Mouse (Mus musculus) liver, embryonic 16.5 days (tissue): Measurements from ENCODE around the gene Mettl16. TPM values are rescaled to one million over a fixed set of nuclear protein-coding genes. Genes with fewer than 3 reads are reported as not detected.
A peak's percentile ranks its signal among the peaks of the same experiment; 100 is the strongest.
"Not testable (repeated sequence)": the region's sequence is repeated elsewhere in the genome, so short reads cannot be mapped to it uniquely, and the experiment has no call there.

ENCODE experiments used
- ATAC-seq: fragments of 200-750 bp; cut with Nextera tagmentation; 2 replicates; pipeline ENCODE4 v1.8.0; 2017; ENCODE audit warnings: low read depth, mild to moderate bottlenecking, moderate number of reproducible peaks, moderate library complexity
- H3K27ac ChIP-seq: fragments of 300-500 bp; sonication (generic); 2 replicates; pipeline ENCODE4 v1.5.1; 2014; ENCODE audit warnings: mild to moderate bottlenecking, low read length
- H3K27me3 ChIP-seq: fragments of 300-500 bp; sonication (generic); 2 replicates; pipeline ENCODE4 v1.6.1; 2014; ENCODE audit warnings: low read depth, low read length, mixed read lengths; ENCODE audit not compliant: control insufficient read depth, insufficient read depth
- H3K36me3 ChIP-seq: fragments of 300-500 bp; sonication (generic); 2 replicates; pipeline ENCODE4 v1.6.1; 2014; ENCODE audit warnings: mild to moderate bottlenecking; ENCODE audit not compliant: control insufficient read depth, insufficient read depth
- H3K4me1 ChIP-seq: fragments of 300-500 bp; sonication (generic); 2 replicates; pipeline ENCODE4 v1.6.1; 2014; ENCODE audit warnings: low read depth, low read length, mixed read lengths; ENCODE audit not compliant: control insufficient read depth
- H3K4me2 ChIP-seq: fragments of 300-500 bp; sonication (generic); 2 replicates; pipeline ENCODE4 v1.6.1; 2014; ENCODE audit warnings: low read depth, low read length, mixed read lengths
- H3K4me3 ChIP-seq: fragments of 300-500 bp; sonication (generic); 2 replicates; pipeline ENCODE4 v1.5.1; 2014; ENCODE audit warnings: low read depth, mild to moderate bottlenecking, low read length
- H3K9ac ChIP-seq: fragments of 300-500 bp; sonication (generic); 2 replicates; pipeline ENCODE4 v1.6.1; 2014; ENCODE audit warnings: low read depth, low read length
- H3K9me3 ChIP-seq: fragments of 300-500 bp; sonication (generic); replicated peaks from 2 replicates; pipeline ENCODE4 v1.6.1; 2016; ENCODE audit warnings: low read length; ENCODE audit not compliant: control insufficient read depth
- WGBS: fragments of 180-500 bp; shearing (Covaris S2); extraction: QIAGEN DNeasy Blood & Tissue Kit; methylation state at CpG from one replicate; pipeline ENCODE4 v1.1.7; 2014; ENCODE audit not compliant: insufficient replicate concordance; 5-methylcytosine and 5-hydroxymethylcytosine counted together
- polyA plus RNA-seq: library from polyadenylated mRNA; unstranded; fragments of >200 nt; fragmentation: Nextera tagmentation; extraction: Ambion mirVana; gene quantifications from 2 replicates; pipeline ENCODE4 v1.2.1, GENCODE M21; 2015

The Mettl16 gene
- polyA plus RNA-seq, 1 experiment from 2014 or later: 15.5 TPM

DNA sequence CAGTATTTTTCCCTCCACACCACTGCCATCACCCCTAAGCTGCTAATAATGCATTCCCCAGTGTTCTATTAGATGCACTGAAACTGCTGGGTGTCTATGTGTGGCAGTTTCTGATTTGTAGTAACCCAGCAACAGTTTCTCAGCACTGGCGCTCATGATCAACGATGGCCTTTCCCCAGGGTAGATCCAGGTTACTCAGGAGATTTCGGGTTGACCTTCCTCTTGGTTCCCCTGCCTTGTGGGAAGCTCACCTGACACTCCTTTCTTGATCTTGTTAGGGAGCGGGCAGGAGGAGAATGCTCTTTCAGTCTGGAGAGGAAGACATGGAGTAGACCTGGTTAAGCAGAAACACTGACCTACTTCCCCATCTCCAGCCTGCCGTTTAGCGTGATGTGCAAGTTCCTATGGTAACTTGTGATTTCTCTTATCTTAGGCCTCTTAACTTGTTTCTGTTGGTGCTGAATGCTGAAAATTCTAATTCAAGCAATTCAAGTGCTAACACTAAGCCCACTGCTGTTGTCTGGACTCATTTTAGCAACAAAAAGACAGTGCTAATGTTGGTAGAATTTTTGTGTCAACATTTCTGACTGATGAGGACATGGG, 37.7 kb downstream of the Mettl16 start:
- Histone ChIP-seq H3K4me3 (no peak overlapping the region), H3K4me2 (no peak overlapping the region), H3K36me3 (peaks cover 6% of the 10 kb centered on the region), H3K27ac (no peak overlapping the region), H3K4me1 (no peaks in the 10 kb centered on the region), H3K27me3 (no peaks in the 10 kb centered on the region), H3K9me3 (no peaks in the 10 kb centered on the region), H3K9ac (no peak overlapping the region)
- ATAC-seq: no peak
- WGBS: 79% methylated on average over 6 of the region's 6 CpGs

DNA sequence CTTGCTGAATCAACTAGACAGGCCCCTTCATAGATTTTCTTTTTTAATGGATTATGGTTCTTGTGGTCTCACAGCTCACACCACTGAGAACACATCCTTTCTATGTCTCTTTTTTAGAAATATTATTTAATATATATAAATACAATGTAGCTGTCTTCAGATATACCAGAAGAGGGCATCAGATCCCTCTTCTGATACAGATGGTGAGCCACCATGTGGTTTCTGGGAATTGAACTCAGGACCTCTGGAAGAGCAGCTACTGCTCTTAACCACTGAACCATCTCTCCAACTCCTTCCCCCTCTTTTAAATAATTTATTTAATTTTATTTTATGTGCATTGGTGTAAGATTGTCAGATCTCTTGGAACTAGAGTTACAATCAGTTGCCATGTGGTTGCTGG, 39.5 kb downstream of the Mettl16 start:
- Histone ChIP-seq H3K4me1 (no peaks in the 10 kb centered on the region), H3K4me2 (no peak overlapping the region), H3K9ac (no peak overlapping the region), H3K9me3 (no peaks in the 10 kb centered on the region), H3K4me3 (no peak overlapping the region), H3K27ac (no peak overlapping the region), H3K36me3 (peaks cover 6% of the 10 kb centered on the region), H3K27me3 (no peaks in the 10 kb centered on the region)
- no peak for ATAC-seq

DNA sequence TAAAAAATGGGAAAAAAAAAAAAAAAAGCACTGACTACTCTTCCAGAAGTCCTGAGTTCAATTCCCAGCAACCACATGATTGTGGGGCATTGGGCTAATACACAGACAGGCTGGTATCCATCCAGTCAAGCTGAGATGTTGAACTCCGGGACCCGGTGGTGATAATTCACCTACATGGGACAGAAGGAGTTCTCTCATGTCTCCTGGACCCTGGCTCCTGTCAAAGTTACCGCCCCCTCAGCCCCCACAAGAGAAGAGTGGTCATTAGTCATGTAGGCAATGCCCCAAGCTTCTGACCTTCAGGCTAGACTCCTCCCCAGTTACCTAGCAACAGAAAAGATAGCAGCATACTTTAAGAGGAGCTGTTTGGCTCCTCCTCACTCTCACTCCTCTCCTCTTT, 40.4 kb downstream of the Mettl16 start:
- not testable (repeated sequence) for H3K36me3 ChIP-seq, H3K27me3 ChIP-seq, H3K27ac ChIP-seq, H3K9me3 ChIP-seq, H3K9ac ChIP-seq, H3K4me1 ChIP-seq, H3K4me3 ChIP-seq, H3K4me2 ChIP-seq, ATAC-seq
- WGBS: 75% methylated on average over 3 of the region's 3 CpGs

DNA sequence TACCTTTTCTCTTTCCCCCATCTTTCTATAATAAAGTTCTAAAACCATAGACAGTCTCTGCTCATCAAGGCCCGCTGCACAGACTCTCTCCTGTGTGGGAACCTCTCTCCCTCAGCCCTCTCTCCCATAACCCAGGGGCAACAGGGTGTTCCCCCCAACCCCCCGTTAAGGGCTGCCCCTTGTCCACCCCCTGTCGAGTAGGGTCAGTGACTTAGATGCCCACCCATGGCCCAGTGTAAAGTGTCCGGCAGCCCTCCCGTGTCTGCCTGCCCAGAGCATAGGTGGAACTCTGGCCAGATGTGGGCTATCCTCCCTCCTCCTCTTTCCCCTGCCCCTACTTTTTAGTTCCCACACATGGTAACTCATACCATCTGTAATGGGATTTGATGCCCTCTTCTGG, 40.9 kb downstream of the Mettl16 start:
- Histone ChIP-seq H3K27me3 (no peaks in the 10 kb centered on the region), H3K9me3 (no peaks in the 10 kb centered on the region), H3K36me3 (peaks cover 6% of the 10 kb centered on the region; the same call in 1 of the 2 replicates), H3K4me2 (no peak overlapping the region), H3K4me1 (no peaks in the 10 kb centered on the region), H3K27ac (no peak overlapping the region), H3K9ac (no peak overlapping the region), H3K4me3 (no peak overlapping the region)
- 83% methylated on average over 5 of the region's 5 CpGs for WGBS
- ATAC-seq: no peak

- ATAC-seq: no peak
- no peaks in the 10 kb centered on the region for H3K27me3 ChIP-seq
- H3K9me3 ChIP-seq: no peaks in the 10 kb centered on the region
- H3K4me2 ChIP-seq: no peak overlapping the region
- no peak overlapping the region for H3K4me3 ChIP-seq
- H3K27ac ChIP-seq: no peak overlapping the region
- H3K4me1 ChIP-seq: no peaks in the 10 kb centered on the region
- no peak overlapping the region for H3K9ac ChIP-seq
- peaks cover 7% of the 10 kb centered on the region for H3K36me3 ChIP-seq
Measured at GRCm38 (mm10) chr11:74815795-74816194, 45.2 kb downstream of the Mettl16 start.

- no peak overlapping the region for H3K9ac ChIP-seq
- H3K4me3 ChIP-seq: no peak overlapping the region
- H3K4me2 ChIP-seq: no peak overlapping the region
- H3K36me3 ChIP-seq: peaks cover 7% of the 10 kb centered on the region
- WGBS: 49% methylated on average over 1 of the region's 1 CpGs
- no peaks in the 10 kb centered on the region for H3K9me3 ChIP-seq
- peaks cover 2% of the 10 kb centered on the region for H3K4me1 ChIP-seq
- no peaks in the 10 kb centered on the region for H3K27me3 ChIP-seq
- no peak for ATAC-seq
- no peak overlapping the region for H3K27ac ChIP-seq
Measured at GRCm38 (mm10) chr11:74820921-74821320, 50.3 kb downstream of the Mettl16 start.

DNA sequence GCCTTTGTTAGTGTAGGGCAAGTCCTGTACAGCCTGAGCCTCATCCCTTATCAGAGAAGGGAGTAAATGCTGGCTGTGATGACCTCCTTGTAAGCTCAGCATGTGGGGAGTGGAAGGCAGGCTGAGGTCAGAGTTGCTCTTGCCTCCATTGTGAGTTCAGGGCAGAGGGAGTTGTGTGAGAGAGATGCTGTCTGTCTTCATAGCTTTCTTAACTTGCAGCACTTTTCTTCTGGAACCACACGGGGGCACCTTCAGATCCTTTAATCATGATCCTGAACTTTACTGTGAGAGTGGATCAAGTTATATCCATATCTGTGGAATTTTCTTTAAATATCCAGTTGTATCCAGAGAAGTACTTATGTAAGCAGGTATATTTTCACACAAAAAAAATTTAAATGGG, 50.8 kb downstream of the Mettl16 start:
- H3K27ac ChIP-seq: no peak overlapping the region

GRCm38 (mm10) chr11:74822746-74823440, 52.3 kb downstream of the Mettl16 start:
- ATAC-seq: no peak
- H3K4me1 ChIP-seq: peaks cover 19% of the 10 kb centered on the region
- H3K27ac ChIP-seq: no peak overlapping the region
- no peaks in the 10 kb centered on the region for H3K9me3 ChIP-seq
- H3K27me3 ChIP-seq: no peaks in the 10 kb centered on the region
- WGBS: 82% methylated on average over 7 of the region's 7 CpGs
- no peak overlapping the region for H3K9ac ChIP-seq
- no peaks in the 10 kb centered on the region; the same call in 1 of the 2 replicates for H3K36me3 ChIP-seq
- H3K4me3 ChIP-seq: no peak overlapping the region
- H3K4me2 ChIP-seq: no peak overlapping the region

More for the DNA sequence above, 50.8 kb downstream of the Mettl16 start:
- no peaks in the 10 kb centered on the region for H3K9me3 ChIP-seq
- H3K4me3 ChIP-seq: no peak overlapping the region
- 39% methylated on average over 1 of the region's 1 CpGs for WGBS
- H3K27me3 ChIP-seq: no peaks in the 10 kb centered on the region
- ATAC-seq: no peak; the same call in 1 of the 2 replicates
- H3K9ac ChIP-seq: no peak overlapping the region
- H3K4me1 ChIP-seq: peaks cover 6% of the 10 kb centered on the region
- H3K36me3 ChIP-seq: peaks cover 7% of the 10 kb centered on the region
- no peak overlapping the region for H3K4me2 ChIP-seq

- Histone ChIP-seq H3K27ac (peak overlapping the region; percentile 74), H3K4me2 (no peak overlapping the region), H3K27me3 (no peaks in the 10 kb centered on the region), H3K36me3 (no peaks in the 10 kb centered on the region; the same call in 1 of the 2 replicates), H3K9me3 (no peaks in the 10 kb centered on the region), H3K4me1 (peaks cover 42% of the 10 kb centered on the region), H3K9ac (no peak overlapping the region), H3K4me3 (no peak overlapping the region)
- 51% methylated on average over 7 of the region's 7 CpGs for WGBS
- no peak for ATAC-seq
Measured at GRCm38 (mm10) chr11:74826151-74826550, 55.5 kb downstream of the Mettl16 start.
